Mouse (Mus musculus): ENCODE measurements around the gene Abca6. TPM values are rescaled to one million over a fixed set of nuclear protein-coding genes. Genes with fewer than 3 reads are reported as not detected.

Gene Abca6
- 2.9 and 4.2 TPM in 2 replicates for polyA plus RNA-seq (2012; rRNA removed; ENCODE audit: low replicate concordance)

DNA sequence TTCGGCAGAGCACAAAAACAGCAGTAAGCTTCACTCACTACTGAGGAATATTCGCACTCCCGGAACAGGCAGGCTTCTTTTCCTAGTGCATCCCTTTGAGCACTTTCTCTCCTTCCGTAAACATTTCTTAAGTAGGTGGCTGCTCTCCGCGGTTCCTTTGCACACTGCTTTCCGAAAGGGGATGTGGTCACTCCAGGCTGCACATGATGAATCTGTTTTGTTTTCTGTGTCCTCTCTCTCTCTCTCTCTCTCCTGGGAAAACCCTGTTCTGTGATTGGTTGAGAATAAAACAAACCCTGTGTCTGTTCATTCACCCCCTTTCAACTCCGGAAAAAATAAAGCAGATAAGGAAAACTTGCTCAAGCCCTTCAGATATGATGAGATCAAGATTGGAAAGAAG is at the start of gene Abca6:
TSS of gene Abca6 (minus strand) at position 243 of the 400 bp plus-strand sequence.

DNA sequence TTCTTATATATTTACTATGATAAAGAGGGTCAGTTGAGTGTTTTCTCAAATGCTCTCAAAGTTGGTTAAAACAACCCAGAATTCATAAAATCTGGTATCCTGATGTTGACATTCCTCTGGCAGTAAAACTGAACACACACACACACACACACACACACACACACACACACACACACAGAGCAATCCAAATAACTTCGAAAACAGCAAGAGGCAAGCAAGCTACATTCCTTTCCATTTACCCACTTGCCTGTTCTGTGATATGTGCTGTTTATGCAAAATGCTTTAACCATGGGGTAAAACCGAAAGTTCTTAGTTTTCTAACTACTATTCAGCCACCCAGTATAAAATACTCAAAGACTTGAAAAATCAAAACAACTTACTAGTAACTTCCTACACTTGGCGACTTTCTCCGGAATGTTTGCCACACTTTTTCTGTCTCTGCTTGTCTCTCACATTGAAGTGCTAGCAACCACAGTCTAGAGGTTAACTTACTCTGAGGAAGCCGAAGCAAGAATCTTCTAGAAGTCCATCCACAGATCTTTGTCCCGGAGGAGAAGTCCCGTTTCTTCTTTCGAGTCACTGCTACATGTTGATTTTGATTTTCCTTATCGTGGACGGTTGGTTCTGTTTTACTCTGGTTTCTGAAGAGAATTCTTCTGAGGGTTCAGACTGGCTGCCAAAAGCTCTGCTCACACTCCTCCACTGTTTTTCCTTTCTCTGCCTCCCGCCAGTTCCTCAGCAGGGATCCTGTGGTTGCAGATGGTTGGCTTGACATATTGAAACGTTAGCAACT is 83.9 kb downstream of the Abca6 start, which contains the start of gene Abca9:
TSS of gene Abca9 (minus strand) at position 738 of the 793 bp plus-strand sequence.

Other genes starting within 250 kb of the Abca6 start
- gene Abca8a, start 155.8 kb downstream of the Abca6 start, polyA plus RNA-seq (2012; rRNA removed; ENCODE audit: low replicate concordance), result 14.3 and 23.9 TPM in 2 replicates
- gene Abca9, start 83.6 kb downstream of the Abca6 start, polyA plus RNA-seq (2012; rRNA removed; ENCODE audit: low replicate concordance), result 5.1 and 7.6 TPM in 2 replicates
- 1.8 and 2.3 TPM in 2 replicates for gene Abca5, start 85.9 kb upstream of the Abca6 start, polyA plus RNA-seq (2012; rRNA removed; ENCODE audit: low replicate concordance)
- 3.2 and 9.1 TPM in 2 replicates for gene Map2k6, start 147.3 kb upstream of the Abca6 start, polyA plus RNA-seq (2012; rRNA removed; ENCODE audit: low replicate concordance)